Comparison of ENCODE assay signal across 9 mouse cellular contexts in genomic region chr5:93328059-93328458, GRCm38 (mm10).
DNase-seq lines count a peak whose midpoint lies in the region; ATAC-seq and TF ChIP-seq lines count a peak whose summit lies in the region.
"Had no signal": no experiment of that assay in that cellular context is flagged by ENCODE, and none has a peak within 500 bp of the region (broad histone marks: within the 10 kb centered on the region; RNA-seq: fewer than 3 reads in every experiment).

No protein-coding gene starts in this region.

- intact Hi-C loops in heart, postnatal 14 days (cut with DNase I): no loop called here

- DNase-seq in forebrain, postnatal 0 days: peak; percentile 34
- DNase-seq in adrenal gland, adult 2 months: peak; percentile 77
- DNase-seq in embryo, embryonic 10.5 days (ENCODE audit: low spot score): peak; percentile 76
- peak; percentile 75 to 84 for DNase-seq in heart, postnatal 14 days
- peak; percentile 54 to 62 for DNase-seq in layer of hippocampus, postnatal 36 days
- peak; percentile 67 for DNase-seq in midbrain, postnatal 0 days (ENCODE audit: low spot score)

- TF ChIP-seq CTCF in forebrain, postnatal 0 days (IDR thresholded peaks at IDR 0.05; ENCODE audit: low read depth): peak; percentile 71
- peak; percentile 77 for TF ChIP-seq CTCF in midbrain, postnatal 0 days (IDR thresholded peaks at IDR 0.05)
- peak; percentile 77; the same call in 1 of the 2 replicates for TF ChIP-seq CTCF in testis, adult 2 months (IDR thresholded peaks at IDR 0.05; ENCODE audit: control insufficient read depth, insufficient read depth, insufficient replicate concordance, low read depth, low read length)

- H3K36me3 ChIP-seq in forebrain, postnatal 0 days (ENCODE audit: insufficient read depth): no peaks in the 10 kb centered on the region
- H3K36me3 ChIP-seq in forebrain, embryonic 12.5 days (replicated peaks): no peaks in the 10 kb centered on the region
- no peaks in the 10 kb centered on the region for H3K36me3 ChIP-seq in midbrain, postnatal 0 days (ENCODE audit: insufficient read depth, low read length)
- H3K36me3 ChIP-seq in testis, adult 2 months (ENCODE audit: control insufficient read depth, insufficient read depth, low read length): no peaks in the 10 kb centered on the region

- WGBS in forebrain, postnatal 0 days: 25% methylated on average over 7 of the region's 7 CpGs
- WGBS in forebrain, embryonic 12.5 days: 27% methylated on average over 7 of the region's 7 CpGs
- WGBS in midbrain, postnatal 0 days: 26% methylated on average over 7 of the region's 7 CpGs

- ATAC-seq in forebrain, postnatal 0 days: no peak
- ATAC-seq in forebrain, embryonic 12.5 days (ENCODE audit: low FRiP score): no peak
- no peak for ATAC-seq in midbrain, postnatal 0 days (ENCODE audit: low FRiP score)

- no peaks in the 10 kb centered on the region for H3K9me3 ChIP-seq in forebrain, postnatal 0 days (ENCODE audit: low read length)
- H3K9me3 ChIP-seq in forebrain, embryonic 12.5 days: no peaks in the 10 kb centered on the region
- no peaks in the 10 kb centered on the region for H3K9me3 ChIP-seq in midbrain, postnatal 0 days (ENCODE audit: low read length)

- H3K27ac ChIP-seq in forebrain, postnatal 0 days (ENCODE audit: low read depth, low read length): no peak overlapping the region
- no peak overlapping the region for H3K27ac ChIP-seq in forebrain, embryonic 12.5 days
- no peak overlapping the region for H3K27ac ChIP-seq in midbrain, postnatal 0 days (ENCODE audit: low read depth, low read length)
- no peak overlapping the region for H3K27ac ChIP-seq in testis, adult 2 months (ENCODE audit: control insufficient read depth, insufficient read depth, low read depth, low read length)

- no peak overlapping the region for H3K9ac ChIP-seq in forebrain, postnatal 0 days
- no peak overlapping the region for H3K9ac ChIP-seq in forebrain, embryonic 12.5 days
- H3K9ac ChIP-seq in midbrain, postnatal 0 days (replicated peaks; ENCODE audit: low read length, poor library complexity, severe bottlenecking): no peak overlapping the region

- no peak overlapping the region for H3K4me2 ChIP-seq in forebrain, postnatal 0 days (ENCODE audit: low read depth)
- H3K4me2 ChIP-seq in forebrain, embryonic 12.5 days: no peak overlapping the region
- H3K4me2 ChIP-seq in midbrain, postnatal 0 days (ENCODE audit: low read depth, low read length, poor library complexity, severe bottlenecking): no peak overlapping the region

- no peaks in the 10 kb centered on the region for H3K27me3 ChIP-seq in forebrain, postnatal 0 days (ENCODE audit: insufficient read depth, low read length)
- no peaks in the 10 kb centered on the region for H3K27me3 ChIP-seq in forebrain, embryonic 12.5 days
- H3K27me3 ChIP-seq in midbrain, postnatal 0 days (ENCODE audit: insufficient read depth, low read length): no peaks in the 10 kb centered on the region
- no peaks in the 10 kb centered on the region for H3K27me3 ChIP-seq in testis, adult 2 months (ENCODE audit: control insufficient read depth, insufficient read depth, low read length)

- H3K4me3 ChIP-seq in forebrain, postnatal 0 days (ENCODE audit: low read depth, low read length): no peak overlapping the region
- H3K4me3 ChIP-seq in forebrain, embryonic 12.5 days (replicated peaks): no peak overlapping the region
- no peak overlapping the region for H3K4me3 ChIP-seq in midbrain, postnatal 0 days (ENCODE audit: low read depth, low read length)
- H3K4me3 ChIP-seq in testis, adult 2 months (ENCODE audit: control insufficient read depth, low read depth, low read length): no peak overlapping the region
- H3K4me3 ChIP-seq: myocyte had no signal

- no peak for TF ChIP-seq POLR2A in testis, adult 2 months (IDR thresholded peaks at IDR 0.05; ENCODE audit: control insufficient read depth, low read depth, low read length)

- H3K4me1 ChIP-seq in forebrain, postnatal 0 days (ENCODE audit: insufficient read depth): no peaks in the 10 kb centered on the region
- H3K4me1 ChIP-seq in forebrain, embryonic 12.5 days: no peaks in the 10 kb centered on the region
- H3K4me1 ChIP-seq in midbrain, postnatal 0 days (ENCODE audit: insufficient read depth, low read length): no peaks in the 10 kb centered on the region
- H3K4me1 ChIP-seq in testis, adult 2 months (ENCODE audit: control insufficient read depth, insufficient read depth, low read length): no peaks in the 10 kb centered on the region
